Mouse (Mus musculus) limb, embryonic 15.5 days (tissue): Measurements from ENCODE around the gene Pwp1. TPM values are rescaled to one million over a fixed set of nuclear protein-coding genes. Genes with fewer than 3 reads are reported as not detected.

Experiments
- ATAC-seq: fragments of 200-750 bp; cut with Nextera tagmentation; 2 replicates; pipeline ENCODE4 v1.8.0; 2017; ENCODE audit warnings: low read depth, moderate TSS enrichment; ENCODE audit not compliant: insufficient number of reproducible peaks, low FRiP score, low TSS enrichment
- H3K27ac ChIP-seq: fragments of 300-500 bp; sonication (generic); 2 replicates; pipeline ENCODE4 v1.5.1; 2015; ENCODE audit warnings: moderate library complexity, mild to moderate bottlenecking, inconsistent platforms
- H3K27me3 ChIP-seq: fragments of 300-500 bp; sonication (generic); 2 replicates; pipeline ENCODE4 v1.6.1; 2015; ENCODE audit warnings: inconsistent platforms
- H3K36me3 ChIP-seq: fragments of 300-500 bp; sonication (generic); 2 replicates; pipeline ENCODE4 v1.6.1; 2015; ENCODE audit warnings: inconsistent platforms
- H3K4me1 ChIP-seq: fragments of 300-500 bp; sonication (generic); 2 replicates; pipeline ENCODE4 v1.6.1; 2015; ENCODE audit warnings: inconsistent platforms
- H3K4me2 ChIP-seq: fragments of 300-500 bp; sonication (generic); 2 replicates; pipeline ENCODE4 v1.6.1; 2015; ENCODE audit warnings: mild to moderate bottlenecking, inconsistent platforms
- H3K4me3 ChIP-seq: fragments of 300-500 bp; sonication (generic); 2 replicates; pipeline ENCODE4 v1.5.1; 2015; ENCODE audit warnings: mild to moderate bottlenecking, inconsistent platforms
- H3K9ac ChIP-seq: fragments of 300-500 bp; sonication (generic); 2 replicates; pipeline ENCODE4 v1.6.1; 2015; ENCODE audit warnings: inconsistent platforms
- H3K9me3 ChIP-seq: fragments of 300-500 bp; sonication (generic); 2 replicates; pipeline ENCODE4 v1.6.1; 2016; ENCODE audit warnings: inconsistent platforms
- WGBS: fragments of 180-500 bp; shearing (Covaris S2); methylation state at CpG from one replicate; pipeline ENCODE4 v1.1.7; 2015; 5-methylcytosine and 5-hydroxymethylcytosine counted together
- polyA plus RNA-seq: library from polyadenylated mRNA; unstranded; fragments of >200 nt; fragmentation: Nextera tagmentation; extraction: Ambion mirVana; gene quantifications from 2 replicates; pipeline ENCODE4 v1.2.1, GENCODE M21; 2015

Gene Pwp1
- polyA plus RNA-seq, 1 experiment from 2014 or later, result 65.5 TPM

GRCm38 (mm10) chr10:85916498-85917309 is 87.4 kb downstream of the Pwp1 start, which contains the start of gene Prdm4:
Gene Prdm4 (minus strand): TSS chr10:85917142.
- no peaks in the 10 kb centered on the region for H3K9me3 ChIP-seq
- H3K27ac ChIP-seq, result peak within 1 kb of the TSS; percentile 86
- peak within 1 kb of the TSS; percentile 97 for H3K4me3 ChIP-seq
- H3K36me3 ChIP-seq, result peaks cover 29% of the 10 kb centered on the region
- peak within 1 kb of the TSS; percentile 66 for H3K4me2 ChIP-seq
- peak within 1 kb of the TSS; percentile 89 for H3K9ac ChIP-seq
- peaks cover 5% of the 10 kb centered on the region; the same call in 1 of the 2 replicates for H3K27me3 ChIP-seq
- ATAC-seq, result peak; percentile 99
- under 1% methylated on average over 73 of the region's 90 CpGs for WGBS
- H3K4me1 ChIP-seq, result peaks cover 13% of the 10 kb centered on the region

GRCm38 (mm10) chr10:85927676-85928445 is 98.6 kb downstream of the Pwp1 start, which contains the start of gene Ascl4:
Gene Ascl4 (plus strand): TSS chr10:85927681.
- ATAC-seq, result no peak
- 2% methylated on average over 23 of the region's 23 CpGs for WGBS
- H3K9ac ChIP-seq, result peak within 1 kb of the TSS; percentile 14; the same call in 1 of the 2 replicates
- peaks cover 23% of the 10 kb centered on the region for H3K27me3 ChIP-seq
- peak within 1 kb of the TSS; percentile 55 for H3K4me3 ChIP-seq
- no peaks in the 10 kb centered on the region for H3K9me3 ChIP-seq
- peaks cover 14% of the 10 kb centered on the region for H3K4me1 ChIP-seq
- no peaks in the 10 kb centered on the region for H3K36me3 ChIP-seq
- H3K27ac ChIP-seq, result peak within 1 kb of the TSS; percentile 47
- H3K4me2 ChIP-seq, result peak within 1 kb of the TSS; percentile 99

GRCm38 (mm10) chr10:85928499-85929207 is 99.4 kb downstream of the Pwp1 start:
- Histone ChIP-seq H3K27ac (peak overlapping the region; percentile 47), H3K9ac (peak overlapping the region; percentile 14; the same call in 1 of the 2 replicates), H3K36me3 (no peaks in the 10 kb centered on the region), H3K4me3 (peak overlapping the region; percentile 55), H3K4me1 (peaks cover 14% of the 10 kb centered on the region), H3K27me3 (peaks cover 23% of the 10 kb centered on the region), H3K9me3 (no peaks in the 10 kb centered on the region), H3K4me2 (peak overlapping the region; percentile 99)
- 1% methylated on average over 63 of the region's 63 CpGs for WGBS
- no peak for ATAC-seq

DNA sequence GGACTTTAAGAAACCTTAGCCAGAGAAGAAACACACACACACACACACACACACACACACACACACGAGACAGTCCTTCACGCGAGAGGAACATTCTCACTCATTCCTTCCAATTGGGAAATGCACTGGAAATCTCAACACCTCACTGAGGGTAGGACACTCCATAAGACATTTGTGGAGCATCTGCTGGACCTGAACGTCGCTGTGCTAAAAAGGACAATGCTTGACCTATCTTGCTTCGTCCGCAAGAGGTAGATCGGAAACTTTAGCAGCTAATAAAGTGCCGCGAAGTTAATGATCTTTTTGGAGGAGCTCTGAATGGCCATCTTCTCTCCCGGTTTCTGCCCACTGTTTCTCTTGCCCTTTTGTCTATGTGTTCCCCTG is 99.9 kb downstream of the Pwp1 start:
- no peaks in the 10 kb centered on the region for H3K36me3 ChIP-seq
- no peak overlapping the region for H3K27ac ChIP-seq
- peak overlapping the region; percentile 55 for H3K4me3 ChIP-seq
- 45% methylated on average over 11 of the region's 11 CpGs for WGBS
- H3K4me1 ChIP-seq, result peaks cover 14% of the 10 kb centered on the region
- H3K9ac ChIP-seq, result no peak overlapping the region
- peak overlapping the region; percentile 99; the same call in 1 of the 2 replicates for H3K4me2 ChIP-seq
- H3K9me3 ChIP-seq, result no peaks in the 10 kb centered on the region
- peaks cover 23% of the 10 kb centered on the region for H3K27me3 ChIP-seq
- no peak for ATAC-seq

GRCm38 (mm10) chr10:85929962-85930361 is 100.7 kb downstream of the Pwp1 start:
- WGBS, result 91% methylated on average over 11 of the region's 11 CpGs
- Histone ChIP-seq H3K36me3 (no peaks in the 10 kb centered on the region), H3K4me3 (no peak overlapping the region), H3K9ac (no peak overlapping the region), H3K27me3 (peaks cover 23% of the 10 kb centered on the region), H3K9me3 (no peaks in the 10 kb centered on the region), H3K4me2 (no peak overlapping the region), H3K4me1 (peaks cover 14% of the 10 kb centered on the region), H3K27ac (no peak overlapping the region)
- ATAC-seq, result no peak

GRCm38 (mm10) chr10:85936280-85936965 is 107.1 kb downstream of the Pwp1 start:
- Histone ChIP-seq H3K36me3 (peaks cover 60% of the 10 kb centered on the region), H3K4me3 (no peak overlapping the region), H3K4me1 (no peaks in the 10 kb centered on the region), H3K9me3 (peaks cover 8% of the 10 kb centered on the region; the same call in 1 of the 2 replicates), H3K27me3 (no peaks in the 10 kb centered on the region), H3K9ac (no peak overlapping the region), H3K27ac (no peak overlapping the region), H3K4me2 (no peak overlapping the region)
- 79% methylated on average over 6 of the region's 6 CpGs for WGBS
- ATAC-seq, result no peak

Other genes with a start within 250 kb of the Pwp1 start
- gene Prdm4, start 87.6 kb downstream of the Pwp1 start, polyA plus RNA-seq, result 11.8 and 15.3 TPM in 2 replicates
- 1.4 and 1.6 TPM in 2 replicates for gene Ascl4, start 98.2 kb downstream of the Pwp1 start, polyA plus RNA-seq
- 183 and 187 TPM in 2 replicates for gene Rtcb, start 128.3 kb downstream of the Pwp1 start, polyA plus RNA-seq
- 21.3 and 22.3 TPM in 2 replicates for gene Bpifc, start 182.4 kb downstream of the Pwp1 start, polyA plus RNA-seq
- gene Fbxo7, start 192.5 kb downstream of the Pwp1 start, polyA plus RNA-seq, result 30.3 and 34.0 TPM in 2 replicates